Mouse (Mus musculus) olfactory bulb, adult 2 months (tissue): Measurements from ENCODE around the gene Adgre5.
A peak's percentile ranks its signal among the peaks of the same experiment; 100 is the strongest.

Experiments
- CTCF ChIP-seq: fragments of 200-500 bp; IDR thresholded peaks from 2 replicates; pipeline ENCODE4 v1.5.1; 2012; ENCODE audit warnings: low read depth, mild to moderate bottlenecking, low read length, moderate library complexity; ENCODE audit not compliant: insufficient read depth
- POLR2A ChIP-seq: fragments of 200-500 bp; IDR thresholded peaks from 2 replicates; pipeline ENCODE4 v1.6.1; 2012; ENCODE audit warnings: mild to moderate bottlenecking, low read depth, low read length, moderate library complexity; ENCODE audit not compliant: insufficient read depth

- TF ChIP-seq CTCF (peak; percentile 94), POLR2A (no peak)
These were observed 41.9 kb upstream of the Adgre5 start for GRCm38 (mm10) chr8:83782832-83783558.
